Mouse (Mus musculus): ENCODE measurements around the gene Gm21304. TPM values are rescaled to one million over a fixed set of nuclear protein-coding genes. Genes with fewer than 3 reads are reported as not detected.
"Not testable (repeated sequence)": the region's sequence is repeated elsewhere in the genome, so short reads cannot be mapped to it uniquely, and the experiment has no call there.

The Gm21304 gene
- not detected in 2 replicates for polyA plus RNA-seq (2016; fragmentation: Nextera tagmentation; extraction: Ambion mirVana)

DNA sequence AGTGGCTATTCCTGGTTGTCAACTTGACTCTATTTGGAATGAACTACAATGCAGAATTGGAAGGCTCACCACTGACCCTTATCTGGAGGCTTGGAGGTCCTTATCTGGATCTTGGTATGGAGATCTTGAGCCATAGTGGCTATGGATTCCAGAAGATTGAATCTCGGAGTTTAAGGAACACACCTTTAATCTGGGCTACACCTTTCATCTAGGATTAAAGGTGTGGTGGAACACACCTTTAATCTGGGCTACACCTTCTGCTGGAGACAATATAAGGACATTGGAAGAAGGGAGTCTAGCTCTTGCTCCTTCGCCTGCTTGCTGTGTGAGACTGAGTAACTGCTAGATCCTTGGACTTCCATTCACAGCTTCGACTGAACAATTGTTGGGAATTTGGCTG is at the start of gene Gm21304:
Gene Gm21304 (plus strand): TSS at position 301 of the 400 bp plus-strand sequence.
- H3K4me2 ChIP-seq (replicated peaks); H3K4me3 ChIP-seq; H3K4me1 ChIP-seq; ATAC-seq (ENCODE audit: low FRiP score, low read depth); H3K27me3 ChIP-seq; H3K9me3 ChIP-seq; H3K9ac ChIP-seq (replicated peaks); H3K27ac ChIP-seq (replicated peaks); H3K36me3 ChIP-seq: not testable (repeated sequence)
- WGBS = no CpG with 5 or more reads among the region's 3 CpGs

DNA sequence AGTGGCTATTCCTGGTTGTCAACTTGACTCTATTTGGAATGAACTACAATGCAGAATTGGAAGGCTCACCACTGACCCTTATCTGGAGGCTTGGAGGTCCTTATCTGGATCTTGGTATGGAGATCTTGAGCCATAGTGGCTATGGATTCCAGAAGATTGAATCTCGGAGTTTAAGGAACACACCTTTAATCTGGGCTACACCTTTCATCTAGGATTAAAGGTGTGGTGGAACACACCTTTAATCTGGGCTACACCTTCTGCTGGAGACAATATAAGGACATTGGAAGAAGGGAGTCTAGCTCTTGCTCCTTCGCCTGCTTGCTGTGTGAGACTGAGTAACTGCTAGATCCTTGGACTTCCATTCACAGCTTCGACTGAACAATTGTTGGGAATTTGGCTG is 25.6 kb upstream of the Gm21304 start, which contains the start of gene Gm21293:
Gene Gm21293 (plus strand): TSS at position 301 of the 400 bp plus-strand sequence.
- H3K36me3 ChIP-seq; H3K4me1 ChIP-seq; H3K27me3 ChIP-seq; H3K4me2 ChIP-seq (replicated peaks); ATAC-seq (ENCODE audit: low FRiP score, low read depth); H3K27ac ChIP-seq (replicated peaks); H3K9ac ChIP-seq (replicated peaks); H3K9me3 ChIP-seq; H3K4me3 ChIP-seq: not testable (repeated sequence)
- WGBS = no CpG with 5 or more reads among the region's 3 CpGs

DNA sequence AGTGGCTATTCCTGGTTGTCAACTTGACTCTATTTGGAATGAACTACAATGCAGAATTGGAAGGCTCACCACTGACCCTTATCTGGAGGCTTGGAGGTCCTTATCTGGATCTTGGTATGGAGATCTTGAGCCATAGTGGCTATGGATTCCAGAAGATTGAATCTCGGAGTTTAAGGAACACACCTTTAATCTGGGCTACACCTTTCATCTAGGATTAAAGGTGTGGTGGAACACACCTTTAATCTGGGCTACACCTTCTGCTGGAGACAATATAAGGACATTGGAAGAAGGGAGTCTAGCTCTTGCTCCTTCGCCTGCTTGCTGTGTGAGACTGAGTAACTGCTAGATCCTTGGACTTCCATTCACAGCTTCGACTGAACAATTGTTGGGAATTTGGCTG is 17.1 kb upstream of the Gm21304 start, which contains the start of gene Gm6763:
Gene Gm6763 (plus strand): TSS at position 301 of the 400 bp plus-strand sequence.
- not testable (repeated sequence) for H3K4me3 ChIP-seq; H3K27me3 ChIP-seq; H3K9me3 ChIP-seq; H3K36me3 ChIP-seq; H3K9ac ChIP-seq (replicated peaks); H3K4me2 ChIP-seq (replicated peaks); H3K27ac ChIP-seq (replicated peaks); ATAC-seq (ENCODE audit: low FRiP score, low read depth); H3K4me1 ChIP-seq
- WGBS = no CpG with 5 or more reads among the region's 3 CpGs

DNA sequence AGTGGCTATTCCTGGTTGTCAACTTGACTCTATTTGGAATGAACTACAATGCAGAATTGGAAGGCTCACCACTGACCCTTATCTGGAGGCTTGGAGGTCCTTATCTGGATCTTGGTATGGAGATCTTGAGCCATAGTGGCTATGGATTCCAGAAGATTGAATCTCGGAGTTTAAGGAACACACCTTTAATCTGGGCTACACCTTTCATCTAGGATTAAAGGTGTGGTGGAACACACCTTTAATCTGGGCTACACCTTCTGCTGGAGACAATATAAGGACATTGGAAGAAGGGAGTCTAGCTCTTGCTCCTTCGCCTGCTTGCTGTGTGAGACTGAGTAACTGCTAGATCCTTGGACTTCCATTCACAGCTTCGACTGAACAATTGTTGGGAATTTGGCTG is 8.6 kb upstream of the Gm21304 start, which contains the start of gene Gm8764:
Gene Gm8764 (plus strand): TSS at position 301 of the 400 bp plus-strand sequence.
- ATAC-seq (ENCODE audit: low FRiP score, low read depth); H3K4me3 ChIP-seq; H3K9me3 ChIP-seq; H3K4me2 ChIP-seq (replicated peaks); H3K27me3 ChIP-seq; H3K9ac ChIP-seq (replicated peaks); H3K36me3 ChIP-seq; H3K27ac ChIP-seq (replicated peaks); H3K4me1 ChIP-seq: not testable (repeated sequence)
- WGBS = no CpG with 5 or more reads among the region's 3 CpGs

DNA sequence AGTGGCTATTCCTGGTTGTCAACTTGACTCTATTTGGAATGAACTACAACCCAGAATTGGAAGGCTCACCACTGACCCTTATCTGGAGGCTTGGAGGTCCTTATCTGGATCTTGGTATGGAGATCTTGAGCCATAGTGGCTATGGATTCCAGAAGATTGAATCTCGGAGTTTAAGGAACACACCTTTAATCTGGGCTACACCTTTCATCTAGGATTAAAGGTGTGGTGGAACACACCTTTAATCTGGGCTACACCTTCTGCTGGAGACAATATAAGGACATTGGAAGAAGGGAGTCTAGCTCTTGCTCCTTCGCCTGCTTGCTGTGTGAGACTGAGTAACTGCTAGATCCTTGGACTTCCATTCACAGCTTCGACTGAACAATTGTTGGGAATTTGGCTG is 8.4 kb downstream of the Gm21304 start, which contains the start of gene Gm21312:
Gene Gm21312 (plus strand): TSS at position 301 of the 400 bp plus-strand sequence.
- not testable (repeated sequence) for ATAC-seq (ENCODE audit: low FRiP score, low read depth); H3K9ac ChIP-seq (replicated peaks); H3K27ac ChIP-seq (replicated peaks); H3K9me3 ChIP-seq; H3K27me3 ChIP-seq; H3K4me3 ChIP-seq; H3K36me3 ChIP-seq; H3K4me1 ChIP-seq; H3K4me2 ChIP-seq (replicated peaks)
- WGBS = no CpG with 5 or more reads among the region's 3 CpGs

DNA sequence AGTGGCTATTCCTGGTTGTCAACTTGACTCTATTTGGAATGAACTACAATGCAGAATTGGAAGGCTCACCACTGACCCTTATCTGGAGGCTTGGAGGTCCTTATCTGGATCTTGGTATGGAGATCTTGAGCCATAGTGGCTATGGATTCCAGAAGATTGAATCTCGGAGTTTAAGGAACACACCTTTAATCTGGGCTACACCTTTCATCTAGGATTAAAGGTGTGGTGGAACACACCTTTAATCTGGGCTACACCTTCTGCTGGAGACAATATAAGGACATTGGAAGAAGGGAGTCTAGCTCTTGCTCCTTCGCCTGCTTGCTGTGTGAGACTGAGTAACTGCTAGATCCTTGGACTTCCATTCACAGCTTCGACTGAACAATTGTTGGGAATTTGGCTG is 16.9 kb downstream of the Gm21304 start, which contains the start of gene Gm20765:
Gene Gm20765 (plus strand): TSS at position 301 of the 400 bp plus-strand sequence.
- not testable (repeated sequence) for H3K9ac ChIP-seq (replicated peaks); H3K4me3 ChIP-seq; H3K4me2 ChIP-seq (replicated peaks); H3K27me3 ChIP-seq; H3K9me3 ChIP-seq; H3K27ac ChIP-seq (replicated peaks); ATAC-seq (ENCODE audit: low FRiP score, low read depth); H3K36me3 ChIP-seq; H3K4me1 ChIP-seq
- no CpG with 5 or more reads among the region's 3 CpGs for WGBS

DNA sequence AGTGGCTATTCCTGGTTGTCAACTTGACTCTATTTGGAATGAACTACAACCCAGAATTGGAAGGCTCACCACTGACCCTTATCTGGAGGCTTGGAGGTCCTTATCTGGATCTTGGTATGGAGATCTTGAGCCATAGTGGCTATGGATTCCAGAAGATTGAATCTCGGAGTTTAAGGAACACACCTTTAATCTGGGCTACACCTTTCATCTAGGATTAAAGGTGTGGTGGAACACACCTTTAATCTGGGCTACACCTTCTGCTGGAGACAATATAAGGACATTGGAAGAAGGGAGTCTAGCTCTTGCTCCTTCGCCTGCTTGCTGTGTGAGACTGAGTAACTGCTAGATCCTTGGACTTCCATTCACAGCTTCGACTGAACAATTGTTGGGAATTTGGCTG is 25.4 kb downstream of the Gm21304 start, which contains the start of gene Gm4340:
Gene Gm4340 (plus strand): TSS at position 301 of the 400 bp plus-strand sequence.
- not testable (repeated sequence) for ATAC-seq (ENCODE audit: low FRiP score, low read depth); H3K27me3 ChIP-seq; H3K36me3 ChIP-seq; H3K4me1 ChIP-seq; H3K9ac ChIP-seq (replicated peaks); H3K4me2 ChIP-seq (replicated peaks); H3K27ac ChIP-seq (replicated peaks); H3K4me3 ChIP-seq; H3K9me3 ChIP-seq
- no CpG with 5 or more reads among the region's 3 CpGs for WGBS

DNA sequence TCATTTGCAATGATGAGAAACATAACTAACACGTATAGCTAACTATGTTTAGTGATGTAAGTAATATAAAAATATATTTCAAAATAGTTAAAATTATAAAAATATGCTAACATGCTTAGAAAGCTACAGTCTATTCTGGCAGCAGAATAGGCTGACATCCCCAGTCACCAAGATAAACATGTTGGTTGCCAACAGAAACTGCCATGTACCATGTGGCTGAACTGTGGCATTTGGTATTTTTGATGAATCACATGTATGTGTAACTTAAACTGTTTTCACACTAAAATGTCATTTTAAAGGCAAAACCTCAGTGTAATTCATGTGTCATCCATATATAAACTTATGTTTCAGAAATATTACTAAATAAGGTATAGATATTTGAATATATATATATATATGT is 41.3 kb downstream of the Gm21304 start:
- H3K9ac ChIP-seq (replicated peaks) = no peak overlapping the region
- 90% methylated on average over 1 of the region's 1 CpGs for WGBS
- H3K4me3 ChIP-seq = no peak overlapping the region
- H3K27ac ChIP-seq (replicated peaks) = no peak overlapping the region
- no peaks in the 10 kb centered on the region for H3K36me3 ChIP-seq
- H3K4me2 ChIP-seq (replicated peaks) = no peak overlapping the region
- ATAC-seq (ENCODE audit: low FRiP score, low read depth) = no peak
- no peaks in the 10 kb centered on the region for H3K27me3 ChIP-seq
- no peaks in the 10 kb centered on the region for H3K4me1 ChIP-seq
- H3K9me3 ChIP-seq = no peaks in the 10 kb centered on the region

DNA sequence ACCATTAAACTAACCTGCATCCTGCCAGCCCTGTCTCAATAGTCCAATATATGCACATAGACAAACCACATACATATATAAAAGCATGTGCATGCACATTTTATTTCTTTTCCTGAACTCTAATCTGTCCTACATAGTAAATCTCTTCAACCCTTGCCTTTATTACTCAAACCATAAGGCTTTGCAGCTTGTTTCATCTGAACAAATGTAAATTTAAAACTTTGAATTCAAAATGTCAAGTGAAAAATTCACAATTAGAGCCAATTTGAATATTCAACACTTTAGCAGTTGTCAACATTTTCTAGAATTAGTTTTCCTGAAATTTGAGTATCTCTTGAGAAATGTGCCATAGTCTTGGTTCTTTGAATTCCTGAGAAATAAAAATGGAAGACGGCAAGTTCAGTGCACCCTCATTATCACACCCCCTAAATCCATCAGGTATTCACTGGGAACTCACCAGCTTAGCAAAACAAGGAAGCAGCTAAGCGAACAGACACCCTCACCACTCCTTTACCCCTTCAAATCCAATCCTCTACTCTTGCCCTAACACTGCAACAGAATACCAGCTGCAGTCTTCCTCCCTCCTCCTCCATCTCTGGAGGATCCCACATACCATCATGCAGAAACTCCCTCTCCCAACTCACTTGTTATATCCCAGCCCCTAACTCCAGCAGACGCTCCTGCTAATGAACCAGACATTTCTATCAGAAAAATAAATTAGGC is 42.1 kb downstream of the Gm21304 start:
- no peaks in the 10 kb centered on the region for H3K4me1 ChIP-seq

DNA sequence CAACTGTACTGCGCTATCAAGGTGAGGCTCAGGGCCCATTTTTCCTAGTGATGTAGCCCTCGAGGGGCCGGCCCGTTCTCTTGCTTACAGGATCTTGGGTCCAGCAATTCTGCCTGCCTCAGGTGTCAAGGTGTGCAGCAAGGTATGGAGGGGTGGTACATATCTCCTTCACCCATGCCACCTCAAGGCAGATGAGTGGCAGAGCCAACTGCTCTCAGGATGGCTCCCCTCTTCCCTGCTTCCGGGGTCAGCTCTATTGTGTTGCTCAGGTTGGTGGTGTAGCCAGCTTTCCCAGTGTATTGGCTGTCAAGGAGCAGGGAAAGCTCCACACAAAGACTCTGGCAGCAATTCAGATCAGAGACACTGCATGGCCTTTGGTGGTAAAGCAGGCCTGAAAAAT is 46.2 kb downstream of the Gm21304 start:
- no peak overlapping the region for H3K9ac ChIP-seq (replicated peaks)
- no peak overlapping the region for H3K27ac ChIP-seq (replicated peaks)
- H3K36me3 ChIP-seq = no peaks in the 10 kb centered on the region
- no peak; the same call in 1 of the 2 replicates for ATAC-seq (ENCODE audit: low FRiP score, low read depth)
- H3K9me3 ChIP-seq = no peaks in the 10 kb centered on the region
- WGBS = 88% methylated on average over 5 of the region's 5 CpGs
- no peak overlapping the region for H3K4me2 ChIP-seq (replicated peaks)
- H3K4me3 ChIP-seq = no peak overlapping the region
- no peaks in the 10 kb centered on the region for H3K27me3 ChIP-seq
- no peaks in the 10 kb centered on the region for H3K4me1 ChIP-seq

More for the DNA sequence above, 42.1 kb downstream of the Gm21304 start:
- Histone ChIP-seq H3K27ac (replicated peaks) (no peak overlapping the region), H3K4me3 (no peak overlapping the region), H3K4me2 (replicated peaks) (no peak overlapping the region), H3K36me3 (no peaks in the 10 kb centered on the region), H3K27me3 (no peaks in the 10 kb centered on the region), H3K9ac (replicated peaks) (no peak overlapping the region), H3K9me3 (no peaks in the 10 kb centered on the region)
- ATAC-seq (ENCODE audit: low FRiP score, low read depth) = no peak
- WGBS = 81% methylated on average over 3 of the region's 3 CpGs

Data from midbrain, embryonic 12.5 days (tissue).